Mouse (Mus musculus): ENCODE measurements around the gene Rasal2.

The Rasal2 gene

GRCm38 (mm10) chr1:157323091-157323490 is 89.3 kb downstream of the Rasal2 start:
- no peak for DNase-seq

GRCm38 (mm10) chr1:157318896-157319295 is 93.5 kb downstream of the Rasal2 start:
- DNase-seq, result no peak

GRCm38 (mm10) chr1:157301266-157301665 is 111.1 kb downstream of the Rasal2 start:
- DNase-seq, result no peak

- no peak for DNase-seq
Measured at GRCm38 (mm10) chr1:157299559-157299958, 112.8 kb downstream of the Rasal2 start.

- DNase-seq, result no peak
Measured at GRCm38 (mm10) chr1:157298990-157299389, 113.4 kb downstream of the Rasal2 start.

- no peak for DNase-seq
Measured at GRCm38 (mm10) chr1:157297137-157297536, 115.3 kb downstream of the Rasal2 start.

- no peak for DNase-seq
Measured at GRCm38 (mm10) chr1:157295868-157296267, 116.5 kb downstream of the Rasal2 start.

GRCm38 (mm10) chr1:157290173-157290572 is 122.2 kb downstream of the Rasal2 start:
- DNase-seq, result no peak

- no peak for DNase-seq
Measured at GRCm38 (mm10) chr1:157289251-157289650, 123.1 kb downstream of the Rasal2 start.

- peak; percentile 64 to 75 for DNase-seq
Measured at GRCm38 (mm10) chr1:157286561-157286960, 125.8 kb downstream of the Rasal2 start.

- DNase-seq, result no peak
Measured at GRCm38 (mm10) chr1:157285366-157285765, 127.0 kb downstream of the Rasal2 start.

- DNase-seq, result peak in 1 of 2 experiments; percentile 18
Measured at GRCm38 (mm10) chr1:157280781-157281180, 131.6 kb downstream of the Rasal2 start.

GRCm38 (mm10) chr1:157275672-157276307 is 136.6 kb downstream of the Rasal2 start:
- no peak for DNase-seq

GRCm38 (mm10) chr1:157267894-157268293 is 144.5 kb downstream of the Rasal2 start:
- DNase-seq, result no peak

GRCm38 (mm10) chr1:157256562-157256961 is 155.8 kb downstream of the Rasal2 start:
- peak; percentile 6 to 16 for DNase-seq

- DNase-seq, result no peak
Measured at GRCm38 (mm10) chr1:157255776-157256175, 156.6 kb downstream of the Rasal2 start.

- peak in 1 of 2 experiments; percentile 15 for DNase-seq
Measured at GRCm38 (mm10) chr1:157253600-157254490, 158.6 kb downstream of the Rasal2 start.

GRCm38 (mm10) chr1:157248112-157248511 is 164.3 kb downstream of the Rasal2 start:
- no peak for DNase-seq

- no peak for DNase-seq
Measured at GRCm38 (mm10) chr1:157247341-157247740, 165.1 kb downstream of the Rasal2 start.

GRCm38 (mm10) chr1:157246779-157247178 is 165.6 kb downstream of the Rasal2 start:
- no peak for DNase-seq

- peak in 1 of 2 experiments; percentile 47 for DNase-seq
Measured at GRCm38 (mm10) chr1:157244453-157244790, 168.0 kb downstream of the Rasal2 start.

- peak; percentile 30 to 41 for DNase-seq
Measured at GRCm38 (mm10) chr1:157243576-157244452, 168.6 kb downstream of the Rasal2 start.

GRCm38 (mm10) chr1:157239687-157240086 is 172.7 kb downstream of the Rasal2 start:
- DNase-seq, result no peak

Data from cerebellum, postnatal 14 days (tissue).